Mouse (Mus musculus) neural tube, embryonic 15.5 days (tissue): ENCODE measurements at regions not wholly inside any gene's neighbourhood (a gene's known extent, or its start where the extent isn't known, plus 50 kb on each side); places are given as distances from the start of the nearest gene placed in this dataset.

ENCODE experiments used
- ATAC-seq: fragments of 200-750 bp; cut with Nextera tagmentation; 2 replicates; pipeline ENCODE4 v1.8.0; 2017; ENCODE audit warnings: mild to moderate bottlenecking, moderate TSS enrichment, moderate library complexity; ENCODE audit not compliant: low FRiP score
- H3K27ac ChIP-seq: fragments of 300-500 bp; sonication (generic); replicated peaks from 2 replicates; pipeline ENCODE4 v1.5.1; 2015; ENCODE audit warnings: mild to moderate bottlenecking, inconsistent platforms
- H3K27me3 ChIP-seq: fragments of 300-500 bp; sonication (generic); replicated peaks from 2 replicates; pipeline ENCODE4 v1.6.1; 2015; ENCODE audit warnings: inconsistent platforms
- H3K36me3 ChIP-seq: fragments of 300-500 bp; sonication (generic); 2 replicates; pipeline ENCODE4 v1.6.1; 2015; ENCODE audit warnings: inconsistent platforms
- H3K4me1 ChIP-seq: fragments of 300-500 bp; sonication (generic); 2 replicates; pipeline ENCODE4 v1.6.1; 2015; ENCODE audit warnings: inconsistent platforms
- H3K4me2 ChIP-seq: fragments of 300-500 bp; sonication (generic); 2 replicates; pipeline ENCODE4 v1.6.1; 2015; ENCODE audit warnings: inconsistent platforms, mild to moderate bottlenecking, moderate library complexity
- H3K4me3 ChIP-seq: fragments of 300-500 bp; sonication (generic); replicated peaks from 2 replicates; pipeline ENCODE4 v1.5.1; 2015; ENCODE audit warnings: mild to moderate bottlenecking, inconsistent platforms
- H3K9ac ChIP-seq: fragments of 300-500 bp; sonication (generic); replicated peaks from 2 replicates; pipeline ENCODE4 v1.6.1; 2015; ENCODE audit warnings: mild to moderate bottlenecking, inconsistent platforms
- H3K9me3 ChIP-seq: fragments of 300-500 bp; sonication (generic); replicated peaks from 2 replicates; pipeline ENCODE4 v1.6.1; 2016; ENCODE audit warnings: inconsistent platforms
- WGBS: fragments of 180-500 bp; shearing (Covaris S2); methylation state at CpG from one replicate; pipeline ENCODE4 v1.1.7; 2015; ENCODE audit warnings: mixed read lengths; 5-methylcytosine and 5-hydroxymethylcytosine counted together

DNA sequence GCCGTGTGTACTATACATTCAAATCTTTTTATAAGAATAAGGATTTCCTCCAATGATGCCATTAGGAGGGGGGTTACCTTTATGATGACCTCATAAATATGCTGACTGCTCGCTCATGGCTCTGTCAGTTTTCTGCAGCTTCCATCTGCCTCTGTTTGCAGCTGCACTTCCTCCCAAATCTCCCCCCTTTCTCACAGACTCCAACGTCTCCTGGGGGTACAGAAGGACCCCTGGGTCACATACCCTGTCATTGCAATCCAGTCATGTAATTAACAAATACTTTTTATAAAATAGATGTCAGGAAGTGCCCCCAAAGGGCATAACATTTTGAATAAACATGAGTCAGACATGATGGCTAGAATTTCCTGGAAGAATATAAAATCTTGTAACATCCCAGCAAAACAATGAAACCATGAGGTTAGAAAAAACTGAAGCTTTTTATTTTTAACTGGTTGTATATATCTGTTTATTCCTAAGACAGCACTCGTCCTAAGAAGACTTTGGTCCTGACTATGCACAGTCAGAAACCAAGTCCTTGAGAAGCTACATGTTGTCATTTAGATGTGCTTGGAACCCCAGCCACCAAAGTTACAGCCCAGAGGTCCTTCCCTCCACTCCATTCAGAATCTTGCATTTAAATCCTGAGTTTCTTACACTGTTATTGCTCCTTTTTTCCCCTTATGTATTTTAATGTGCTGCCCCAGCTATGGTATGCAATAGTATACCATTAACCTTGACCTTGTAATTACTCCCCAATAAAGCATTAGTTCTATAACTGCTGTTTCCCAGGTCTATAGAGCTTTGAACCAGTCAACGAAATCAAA, 386.0 kb upstream of the Pik3r1 start:
- no peak overlapping the region for H3K4me2 ChIP-seq
- 30% methylated on average over 5 of the region's 5 CpGs for WGBS
- peak; percentile 63; the same call in 1 of the 2 replicates for ATAC-seq
- H3K36me3 ChIP-seq: no peaks in the 10 kb centered on the region
- no peaks in the 10 kb centered on the region for H3K9me3 ChIP-seq
- no peak overlapping the region for H3K4me3 ChIP-seq
- no peak overlapping the region for H3K27ac ChIP-seq
- no peak overlapping the region for H3K9ac ChIP-seq
- peaks cover 5% of the 10 kb centered on the region for H3K4me1 ChIP-seq
- H3K27me3 ChIP-seq: no peaks in the 10 kb centered on the region

DNA sequence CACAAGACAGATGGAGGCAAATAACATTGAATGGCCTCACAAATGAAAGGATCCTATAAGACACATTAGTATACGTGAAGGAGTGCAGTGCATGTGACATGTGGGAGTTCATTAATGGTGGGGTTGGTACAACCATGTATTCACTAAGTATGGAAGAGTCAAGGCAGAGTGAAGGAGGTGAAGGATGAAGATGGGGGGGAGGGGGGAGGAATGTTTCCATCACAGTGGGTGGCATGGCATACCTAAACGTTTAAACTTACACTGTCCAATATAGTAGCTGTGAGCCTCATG, 386.5 kb upstream of the Pik3r1 start:
- 22% methylated on average over 2 of the region's 2 CpGs for WGBS
- Histone ChIP-seq H3K27me3 (no peaks in the 10 kb centered on the region), H3K4me2 (no peak overlapping the region), H3K4me1 (peaks cover 5% of the 10 kb centered on the region), H3K9me3 (no peaks in the 10 kb centered on the region), H3K27ac (no peak overlapping the region), H3K36me3 (no peaks in the 10 kb centered on the region), H3K4me3 (no peak overlapping the region), H3K9ac (no peak overlapping the region)
- peak; percentile 80 for ATAC-seq

DNA sequence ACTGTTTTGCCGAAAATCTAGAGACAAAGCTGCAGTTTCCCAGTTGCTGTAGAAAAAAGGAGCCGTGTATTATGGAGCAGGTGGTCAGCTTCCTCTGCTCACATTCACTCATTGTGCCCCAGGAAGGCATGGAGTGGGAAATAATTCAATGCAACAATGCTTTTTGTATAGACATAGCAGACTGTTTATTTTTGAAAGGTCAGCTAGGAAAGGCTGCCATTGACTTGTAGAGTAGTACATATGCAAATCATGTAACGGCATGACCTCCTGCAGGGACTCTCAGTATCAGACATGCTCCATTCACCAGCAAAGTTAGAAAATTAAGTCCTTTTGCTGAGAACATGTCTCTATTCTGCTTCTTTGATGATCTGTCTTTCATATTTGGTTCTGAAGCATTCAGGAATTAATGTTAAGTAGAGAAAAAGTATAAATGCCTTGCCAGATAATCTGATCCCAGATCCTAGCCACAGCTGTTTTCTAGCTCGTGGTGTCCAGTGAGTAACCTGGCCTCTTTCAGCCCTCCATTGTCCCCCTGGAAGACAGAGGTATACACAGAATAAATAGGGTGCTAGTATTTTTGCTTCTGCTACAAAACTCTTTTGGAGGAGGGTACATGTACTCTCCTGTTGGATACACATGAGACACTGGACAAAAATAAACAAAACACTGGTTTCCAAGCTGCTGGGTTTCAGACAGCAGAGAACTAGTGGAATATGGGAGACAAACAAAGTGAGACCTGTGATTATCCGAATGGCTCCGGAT, 389.5 kb upstream of the Pik3r1 start:
- Histone ChIP-seq H3K4me3 (no peak overlapping the region), H3K36me3 (no peaks in the 10 kb centered on the region), H3K9ac (no peak overlapping the region), H3K4me2 (no peak overlapping the region), H3K27ac (no peak overlapping the region), H3K9me3 (no peaks in the 10 kb centered on the region), H3K27me3 (no peaks in the 10 kb centered on the region), H3K4me1 (peaks cover 5% of the 10 kb centered on the region)
- 40% methylated on average over 6 of the region's 6 CpGs for WGBS
- ATAC-seq: no peak

DNA sequence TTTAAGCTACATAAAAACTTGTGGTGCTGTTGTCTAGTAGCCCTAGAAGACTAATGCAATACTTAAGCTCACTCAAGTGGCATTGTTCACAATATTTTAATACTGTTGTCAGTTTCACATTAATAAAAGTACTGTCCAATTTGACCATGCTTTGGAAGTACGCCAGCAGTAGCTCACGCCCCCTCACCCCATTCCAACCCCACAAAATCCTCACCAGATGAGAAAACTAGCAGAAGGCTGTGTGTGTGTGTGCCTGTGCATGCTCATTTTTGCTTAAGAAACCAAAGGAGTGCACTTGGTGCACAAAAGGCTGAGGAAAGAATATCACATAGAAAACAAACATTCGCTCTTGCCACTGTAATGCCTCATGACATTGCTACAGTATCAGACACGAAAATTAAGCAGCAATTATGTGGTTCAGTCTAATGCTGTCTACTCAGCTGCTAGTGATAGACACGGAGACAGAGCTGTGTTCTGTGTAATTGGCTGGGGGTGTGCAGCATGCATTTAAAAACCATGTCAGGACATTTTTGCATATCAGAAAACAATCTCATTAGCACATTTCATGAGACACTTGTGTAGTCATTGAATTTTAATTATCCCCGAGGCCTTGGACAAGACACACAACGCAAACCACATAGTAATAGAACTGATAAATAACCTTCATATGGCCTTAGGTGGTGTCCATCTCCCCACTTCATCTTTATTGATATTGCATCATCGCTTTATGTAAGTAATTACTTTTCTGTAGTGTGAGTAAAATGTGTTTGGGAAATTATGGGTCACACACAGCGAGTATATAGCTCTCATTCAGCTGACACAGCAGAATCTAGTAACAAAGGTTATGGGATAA, 405.6 kb upstream of the Pik3r1 start:
- no peak overlapping the region for H3K4me3 ChIP-seq
- no peaks in the 10 kb centered on the region for H3K36me3 ChIP-seq
- peak; percentile 84 for ATAC-seq
- no peak overlapping the region for H3K27ac ChIP-seq
- 52% methylated on average over 9 of the region's 9 CpGs for WGBS
- peaks cover 2% of the 10 kb centered on the region; the same call in 1 of the 2 replicates for H3K4me1 ChIP-seq
- no peaks in the 10 kb centered on the region for H3K9me3 ChIP-seq
- H3K9ac ChIP-seq: no peak overlapping the region
- H3K4me2 ChIP-seq: no peak overlapping the region
- no peaks in the 10 kb centered on the region for H3K27me3 ChIP-seq

DNA sequence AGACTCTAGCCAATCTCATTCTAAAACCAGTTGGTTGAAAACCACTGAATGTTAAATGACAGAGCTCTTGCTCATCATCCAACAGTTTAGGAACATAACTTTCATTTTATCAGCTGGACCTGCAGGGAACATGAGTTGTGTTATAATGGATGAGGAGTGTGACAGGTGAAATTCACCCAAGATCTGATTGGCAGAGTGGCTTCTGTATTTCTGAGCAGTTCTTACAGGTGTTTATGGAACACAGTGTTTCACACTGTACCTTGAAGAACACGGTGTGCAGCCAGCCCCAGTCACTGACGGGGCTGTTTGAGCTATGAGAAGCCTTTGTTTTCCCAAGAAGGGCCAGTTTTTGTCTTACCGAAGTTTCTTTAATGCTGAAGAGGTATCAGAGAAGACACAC, 406.4 kb upstream of the Pik3r1 start:
- Histone ChIP-seq H3K9ac (no peak overlapping the region), H3K4me1 (peaks cover 2% of the 10 kb centered on the region; the same call in 1 of the 2 replicates), H3K4me2 (no peak overlapping the region), H3K27ac (no peak overlapping the region), H3K9me3 (no peaks in the 10 kb centered on the region), H3K36me3 (no peaks in the 10 kb centered on the region), H3K4me3 (no peak overlapping the region), H3K27me3 (no peaks in the 10 kb centered on the region)
- 92% methylated on average over 3 of the region's 3 CpGs for WGBS
- no peak for ATAC-seq

DNA sequence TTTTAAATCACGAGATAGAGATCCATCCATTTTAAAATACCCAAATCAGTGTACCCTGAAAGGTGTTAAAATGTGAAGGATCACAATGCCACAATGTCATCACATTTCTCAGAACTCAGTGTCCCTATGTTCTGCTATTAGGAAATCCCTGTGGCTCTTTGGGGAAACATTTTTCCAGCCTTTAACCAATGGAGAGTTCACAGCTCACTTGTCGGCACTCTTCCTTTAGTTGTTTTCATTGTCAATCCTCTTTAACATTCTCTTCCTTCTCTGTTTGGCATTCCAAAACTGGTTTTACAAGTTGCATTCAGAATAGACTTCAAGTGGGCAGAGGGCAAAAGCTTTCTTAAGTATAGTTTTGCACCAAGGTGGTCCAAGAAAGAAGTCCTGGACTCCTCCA, 406.9 kb upstream of the Pik3r1 start:
- H3K36me3 ChIP-seq: no peaks in the 10 kb centered on the region
- no peak overlapping the region for H3K9ac ChIP-seq
- 89% methylated on average over 2 of the region's 2 CpGs for WGBS
- no peaks in the 10 kb centered on the region for H3K27me3 ChIP-seq
- H3K9me3 ChIP-seq: no peaks in the 10 kb centered on the region
- no peak overlapping the region for H3K4me2 ChIP-seq
- H3K4me3 ChIP-seq: no peak overlapping the region
- peaks cover 2% of the 10 kb centered on the region; the same call in 1 of the 2 replicates for H3K4me1 ChIP-seq
- ATAC-seq: no peak
- H3K27ac ChIP-seq: no peak overlapping the region

DNA sequence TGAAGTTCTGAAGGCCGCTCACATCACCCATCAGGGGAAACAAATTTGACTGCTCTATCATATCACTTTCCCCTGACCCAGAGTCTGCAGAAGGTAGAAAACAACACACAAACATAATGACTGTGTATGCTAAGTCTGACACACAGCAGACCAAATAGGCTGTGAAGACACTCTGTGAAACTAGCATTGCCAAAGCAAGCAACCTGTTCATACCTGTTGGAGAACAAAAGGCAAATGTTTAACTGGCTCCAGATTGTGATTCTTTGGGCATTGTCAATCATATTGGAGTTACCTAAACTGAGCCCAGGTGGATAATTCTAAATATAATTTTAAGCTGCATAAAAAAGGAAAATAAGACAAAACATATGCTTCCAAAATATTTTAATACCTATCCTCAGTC, 407.4 kb upstream of the Pik3r1 start:
- Histone ChIP-seq H3K4me2 (no peak overlapping the region), H3K36me3 (no peaks in the 10 kb centered on the region), H3K9ac (no peak overlapping the region), H3K27me3 (no peaks in the 10 kb centered on the region), H3K4me1 (peaks cover 2% of the 10 kb centered on the region; the same call in 1 of the 2 replicates), H3K9me3 (no peaks in the 10 kb centered on the region), H3K4me3 (no peak overlapping the region), H3K27ac (no peak overlapping the region)
- ATAC-seq: no peak
- 100% methylated on average over 1 of the region's 1 CpGs for WGBS

DNA sequence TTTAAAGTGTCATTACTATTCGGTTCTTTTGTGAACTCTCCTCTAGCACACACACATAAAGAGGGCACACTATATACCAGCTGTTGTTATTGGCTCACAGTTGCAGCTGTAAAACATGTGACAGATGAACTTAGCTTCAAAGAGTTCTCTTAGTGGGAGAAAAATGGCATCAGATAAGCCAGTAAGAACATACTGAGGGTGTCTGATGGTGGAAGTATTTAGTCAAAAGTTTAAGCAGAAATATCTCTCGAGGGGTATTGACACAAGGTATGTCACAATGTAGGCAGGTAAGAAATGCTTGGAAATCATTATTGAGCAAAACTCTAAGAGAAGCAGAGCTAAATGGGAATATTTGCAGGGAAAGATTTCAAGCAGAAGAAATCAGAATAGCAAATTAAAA, 408.4 kb upstream of the Pik3r1 start:
- no peak overlapping the region for H3K4me3 ChIP-seq
- WGBS: 85% methylated on average over 2 of the region's 2 CpGs
- ATAC-seq: no peak
- no peak overlapping the region for H3K27ac ChIP-seq
- no peaks in the 10 kb centered on the region for H3K36me3 ChIP-seq
- no peaks in the 10 kb centered on the region for H3K9me3 ChIP-seq
- H3K4me2 ChIP-seq: no peak overlapping the region
- peaks cover 2% of the 10 kb centered on the region; the same call in 1 of the 2 replicates for H3K4me1 ChIP-seq
- H3K9ac ChIP-seq: no peak overlapping the region
- H3K27me3 ChIP-seq: no peaks in the 10 kb centered on the region

DNA sequence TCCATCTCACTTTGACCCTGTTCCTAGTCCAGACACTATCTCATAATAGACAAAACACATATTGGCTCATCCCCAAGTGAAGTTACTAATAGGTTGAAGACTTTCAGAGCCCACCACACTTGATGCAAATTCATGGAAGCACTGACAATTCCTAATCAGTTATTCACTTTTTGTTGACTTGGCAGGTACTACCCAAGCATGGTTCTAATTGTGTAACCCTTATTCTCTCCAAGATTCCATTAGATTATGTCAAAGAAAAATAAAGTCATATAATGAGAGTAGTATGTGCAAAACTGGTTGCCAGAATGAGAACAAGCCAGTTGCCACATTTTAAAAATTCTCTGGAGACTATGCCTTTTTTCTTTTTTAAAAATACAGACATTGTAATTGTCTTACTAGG, 426.7 kb upstream of the Pik3r1 start:
- H3K4me1 ChIP-seq: no peaks in the 10 kb centered on the region
- H3K36me3 ChIP-seq: no peaks in the 10 kb centered on the region
- H3K9me3 ChIP-seq: no peaks in the 10 kb centered on the region
- H3K4me2 ChIP-seq: no peak overlapping the region
- H3K27ac ChIP-seq: no peak overlapping the region
- H3K9ac ChIP-seq: no peak overlapping the region
- ATAC-seq: no peak
- H3K27me3 ChIP-seq: no peaks in the 10 kb centered on the region
- H3K4me3 ChIP-seq: no peak overlapping the region

DNA sequence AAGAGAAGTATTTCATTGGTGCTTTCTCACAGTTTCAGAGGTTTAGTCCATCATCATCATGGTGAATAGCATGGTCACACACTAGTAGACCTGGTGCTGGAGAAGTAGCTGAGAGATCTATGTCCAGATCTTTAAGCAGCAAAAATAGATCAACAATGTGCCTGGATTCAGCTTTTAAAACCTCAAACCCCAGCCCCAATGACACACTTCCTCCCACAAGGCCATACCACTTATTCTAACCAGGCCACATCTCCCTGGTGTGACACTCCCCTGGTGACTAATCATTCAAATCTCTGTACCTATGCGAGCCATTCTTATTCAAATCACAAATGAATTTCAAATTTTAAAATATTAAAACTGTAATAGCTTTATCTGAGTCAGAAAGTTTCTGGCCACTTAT, 434.3 kb upstream of the Pik3r1 start:
- Histone ChIP-seq H3K4me1 (no peaks in the 10 kb centered on the region), H3K27ac (no peak overlapping the region), H3K9me3 (no peaks in the 10 kb centered on the region), H3K4me3 (no peak overlapping the region), H3K27me3 (no peaks in the 10 kb centered on the region), H3K9ac (no peak overlapping the region), H3K36me3 (no peaks in the 10 kb centered on the region), H3K4me2 (no peak overlapping the region)
- 97% methylated on average over 1 of the region's 1 CpGs for WGBS
- ATAC-seq: no peak

DNA sequence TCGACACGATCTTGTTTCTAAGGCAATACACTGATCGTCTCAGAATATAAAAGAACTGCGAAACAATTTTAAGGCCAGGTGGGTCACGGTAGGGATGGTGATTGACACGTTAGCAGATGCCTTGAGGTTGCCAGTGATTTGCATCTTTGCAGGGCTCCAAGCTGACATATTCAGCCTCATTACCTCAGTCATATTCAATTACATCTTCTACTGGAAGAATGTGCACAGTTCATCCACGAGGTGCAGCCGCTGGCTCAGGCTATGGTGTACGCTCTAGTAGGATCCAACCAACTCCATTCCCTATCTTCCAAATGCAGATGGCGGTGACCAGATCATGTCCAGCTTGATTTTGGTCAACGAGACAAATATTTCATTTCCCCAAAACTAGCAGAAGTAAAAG, 450.5 kb upstream of the Pik3r1 start:
- 91% methylated on average over 11 of the region's 11 CpGs for WGBS
- Histone ChIP-seq H3K27ac (no peak overlapping the region), H3K27me3 (no peaks in the 10 kb centered on the region), H3K9ac (no peak overlapping the region), H3K4me1 (no peaks in the 10 kb centered on the region), H3K36me3 (no peaks in the 10 kb centered on the region), H3K9me3 (no peaks in the 10 kb centered on the region), H3K4me2 (no peak overlapping the region), H3K4me3 (no peak overlapping the region)
- ATAC-seq: no peak
